Mouse (Mus musculus) MEL-GATA-1-ER (cell line): Measurements from ENCODE around the gene Slc15a4.

Experiments
- DNase-seq: peaks from one replicate; pipeline ENCODE4 v3.0.0-alpha.2; 2012; ENCODE audit warnings: low read depth; ENCODE audit errors: extremely low read depth

Slc15a4 gene

GRCm38 (mm10) chr5:127632167-127633145 lies at the start of gene Slc15a4, which contains the start of gene Glt1d1:
Gene Slc15a4 (minus strand): TSS chr5:127632897.
Gene Glt1d1 (plus strand): TSS chr5:127632262.
- DNase-seq = no peak

GRCm38 (mm10) chr5:127678501-127678900 lies 45.8 kb upstream of the Slc15a4 start:
- DNase-seq = no peak

- DNase-seq = no peak
Observed at GRCm38 (mm10) chr5:127677561-127677960, 44.9 kb upstream of the Slc15a4 start.

GRCm38 (mm10) chr5:127673913-127674312 lies 41.2 kb upstream of the Slc15a4 start:
- DNase-seq = no peak

DNA sequence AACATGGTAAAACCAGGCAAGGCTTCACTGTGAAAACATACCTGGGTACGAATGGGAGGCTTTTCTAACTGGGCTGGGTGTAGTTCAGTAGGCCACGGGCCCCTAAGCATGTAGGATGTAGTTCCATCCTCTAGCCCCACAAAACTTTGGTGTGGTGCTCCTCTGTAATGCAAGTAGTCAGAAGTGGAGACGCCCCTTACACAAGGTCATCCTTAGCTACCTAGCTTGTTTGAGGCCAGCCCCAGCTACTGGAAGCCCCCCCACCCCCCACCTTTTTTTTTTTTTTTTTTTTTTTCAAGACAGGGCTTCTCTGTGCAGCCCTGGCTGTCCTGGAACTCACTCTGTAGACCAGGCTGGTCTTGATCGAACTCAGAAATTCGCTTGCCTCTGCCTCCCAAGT lies 28.3 kb upstream of the Slc15a4 start:
- DNase-seq = no peak

GRCm38 (mm10) chr5:127660267-127660666 lies 27.6 kb upstream of the Slc15a4 start:
- no peak for DNase-seq

- DNase-seq = no peak
Observed at GRCm38 (mm10) chr5:127659312-127659711, 26.6 kb upstream of the Slc15a4 start.

DNA sequence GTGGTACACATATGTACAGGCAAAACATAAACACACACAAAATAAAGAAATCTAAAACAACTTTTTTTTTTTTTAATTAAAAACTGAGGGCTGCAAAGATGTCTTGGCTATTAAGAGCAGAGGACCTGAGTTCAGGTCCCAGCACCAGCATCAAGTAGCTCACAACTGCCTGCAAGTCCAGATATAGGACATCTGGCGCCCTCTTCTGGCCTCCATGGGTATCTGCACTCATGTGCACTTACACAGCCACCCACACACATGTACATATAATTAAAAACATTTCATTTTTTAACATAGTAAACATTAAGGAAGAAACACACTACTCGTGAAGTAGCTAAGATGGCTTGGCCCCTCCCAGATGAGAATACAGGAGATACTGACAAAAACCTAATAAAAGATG lies 25.6 kb upstream of the Slc15a4 start:
- no peak for DNase-seq

GRCm38 (mm10) chr5:127649077-127649476 lies 16.4 kb upstream of the Slc15a4 start:
- DNase-seq = no peak

GRCm38 (mm10) chr5:127648046-127648445 lies 15.3 kb upstream of the Slc15a4 start:
- no peak for DNase-seq

GRCm38 (mm10) chr5:127641185-127641958 lies 8.7 kb upstream of the Slc15a4 start:
- no peak for DNase-seq

- no peak for DNase-seq
Observed at GRCm38 (mm10) chr5:127640359-127640758, 7.7 kb upstream of the Slc15a4 start.

DNA sequence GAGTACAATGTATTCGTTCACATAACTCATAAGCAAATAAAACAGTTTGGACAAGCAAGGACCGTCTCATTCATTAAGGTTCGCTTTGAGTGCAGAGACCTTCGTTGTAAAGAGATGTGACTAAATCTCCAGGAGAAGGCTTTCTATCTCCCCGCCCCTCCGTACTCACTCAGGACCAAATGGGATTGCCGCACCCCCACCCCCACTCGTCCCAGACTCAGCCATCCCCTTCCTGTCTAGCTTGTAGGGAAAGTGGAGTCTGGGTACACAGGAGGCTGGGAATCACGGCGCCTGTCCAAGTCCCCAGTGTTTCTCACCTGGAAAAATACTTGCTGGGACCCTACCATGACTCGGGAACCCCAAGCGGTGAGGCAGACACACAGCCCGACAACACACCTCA lies 6.9 kb upstream of the Slc15a4 start:
- DNase-seq = no peak

DNA sequence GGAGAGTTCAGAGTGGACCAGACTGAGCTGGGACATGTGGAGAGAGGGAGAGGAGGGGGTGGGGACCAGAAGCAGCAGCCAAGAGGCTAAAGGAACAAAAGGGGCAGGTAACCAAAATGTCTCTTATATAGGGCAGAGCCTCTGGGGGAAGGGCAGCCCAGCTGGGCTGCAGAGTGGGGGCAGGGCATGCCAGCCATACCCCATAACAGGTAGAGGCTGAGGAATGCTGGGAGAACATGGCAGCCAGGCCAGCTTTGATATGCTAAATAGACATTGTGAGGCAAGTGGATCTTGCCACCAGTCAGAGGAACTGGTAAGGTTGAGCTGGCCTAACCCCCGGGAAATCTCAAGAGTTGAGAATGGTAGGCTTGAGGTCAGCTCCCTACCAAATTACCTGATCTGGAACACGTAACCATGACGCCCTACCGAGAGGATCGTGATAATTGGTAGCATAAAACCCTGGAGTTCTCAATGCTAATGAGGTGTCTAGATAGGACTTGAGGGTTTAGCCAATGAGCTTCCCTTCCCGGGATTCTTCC lies 6.4 kb upstream of the Slc15a4 start:
- DNase-seq = no peak

GRCm38 (mm10) chr5:127638177-127638576 lies 5.5 kb upstream of the Slc15a4 start:
- no peak for DNase-seq

DNA sequence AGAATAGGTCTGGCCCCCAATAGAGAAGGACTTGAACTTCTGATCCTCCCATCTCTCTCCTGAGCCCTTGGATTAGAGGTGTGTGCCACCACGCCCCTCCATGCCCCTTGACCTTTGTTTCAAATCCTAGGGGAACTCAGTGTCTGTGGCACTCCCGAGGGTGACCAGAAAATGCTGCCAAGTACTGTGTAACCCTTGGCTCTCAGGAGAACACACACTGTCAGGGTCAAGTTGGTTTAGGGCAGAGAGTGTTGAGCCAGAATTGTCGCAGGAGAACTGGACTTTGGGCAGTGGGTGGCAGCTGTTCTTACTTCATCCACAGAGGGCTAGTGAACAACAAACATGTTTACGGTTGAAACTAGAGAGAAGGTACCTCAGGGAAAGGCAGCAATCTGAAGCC lies 4.9 kb upstream of the Slc15a4 start:
- no peak for DNase-seq

- no peak for DNase-seq
Observed at GRCm38 (mm10) chr5:127633666-127634065, 969 bp upstream of the Slc15a4 start.

DNA sequence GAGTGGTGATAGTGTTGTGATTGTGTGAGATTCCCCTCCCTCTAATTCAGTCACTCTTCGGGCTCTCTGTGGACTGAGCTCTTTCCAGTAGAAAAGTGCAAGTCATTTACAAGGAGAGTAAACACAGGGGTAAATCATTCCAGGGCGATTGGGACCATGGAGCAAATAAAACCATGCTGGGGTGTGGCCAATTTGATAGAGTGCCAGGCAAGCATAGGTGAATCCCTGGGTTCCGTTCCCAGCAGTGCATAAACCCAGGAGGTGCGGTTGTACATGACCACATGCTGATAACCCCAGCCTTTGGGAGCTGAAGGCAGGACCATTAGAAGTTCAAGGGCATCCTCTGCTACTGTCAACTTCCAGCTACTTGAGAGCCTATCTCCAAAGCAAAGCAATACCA lies 491 bp upstream of the Slc15a4 start:
- no peak for DNase-seq

DNA sequence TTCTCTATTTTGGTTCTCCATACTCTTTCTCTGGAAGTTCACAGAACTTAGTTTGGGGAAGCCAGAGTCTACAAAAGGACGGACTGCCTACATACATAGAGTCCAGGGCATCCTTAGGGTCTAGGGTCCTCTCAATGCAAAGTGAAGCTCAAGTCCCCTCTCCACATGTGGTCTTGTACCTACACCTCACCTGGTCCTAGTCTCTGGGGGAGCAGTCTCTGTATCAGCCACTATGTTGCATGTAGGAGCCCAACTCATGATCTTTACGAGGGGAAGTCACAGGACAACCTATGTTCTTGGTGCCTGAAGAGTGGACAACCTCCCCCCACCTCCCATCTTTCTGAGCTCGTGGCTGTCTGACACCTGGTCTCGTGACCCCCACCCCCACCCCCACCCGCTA lies 1.0 kb downstream of the Slc15a4 start:
- DNase-seq = no peak

DNA sequence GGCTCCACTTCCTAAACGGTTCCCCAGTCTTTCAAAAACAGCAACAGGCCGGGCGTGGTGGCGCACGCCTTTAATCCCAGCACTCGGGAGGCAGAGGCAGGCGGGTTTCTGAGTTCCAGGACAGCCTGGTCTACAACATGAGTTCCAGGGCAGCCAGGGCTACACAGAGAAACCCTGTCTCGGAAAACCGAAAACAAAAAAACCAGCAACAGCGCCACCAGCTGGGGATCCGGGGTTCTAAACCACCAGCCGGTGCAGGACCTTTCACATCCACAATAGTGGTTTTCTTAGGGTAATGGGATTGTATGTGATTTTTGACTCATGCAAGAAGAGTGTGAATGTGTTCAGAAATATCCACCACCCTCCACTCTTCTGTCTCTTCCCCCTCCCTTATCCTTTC lies 5.5 kb downstream of the Slc15a4 start:
- no peak for DNase-seq

- no peak for DNase-seq
Observed at GRCm38 (mm10) chr5:127624427-127625213, 8.1 kb downstream of the Slc15a4 start.
